Mouse (Mus musculus) naive thymus-derived CD4-positive, alpha-beta T cell, adult 2 months (primary cell): ENCODE data around the gene Cul7.

ENCODE experiments used
- DNase-seq: peaks from one replicate; pipeline ENCODE4 v3.0.0-alpha.2; 2011; ENCODE audit warnings: low read depth

Cul7 gene

GRCm38 (mm10) chr17:46704887-46705835 lies 55.0 kb downstream of the Cul7 start, which contains the start of gene Ppp2r5d:
TSS of gene Ppp2r5d (minus strand) at chr17:46705111.
- DNase-seq: peak; percentile 98

- no peak for DNase-seq
Observed at GRCm38 (mm10) chr17:46706375-46707089, 56.4 kb downstream of the Cul7 start.

- DNase-seq: peak; percentile 92
Observed at GRCm38 (mm10) chr17:46710959-46711597, 60.9 kb downstream of the Cul7 start, which contains the start of gene Pex6. TSS of gene Pex6 (plus strand) at chr17:46711463.

- no peak for DNase-seq
Observed at GRCm38 (mm10) chr17:46711612-46712271, 61.6 kb downstream of the Cul7 start.

DNA sequence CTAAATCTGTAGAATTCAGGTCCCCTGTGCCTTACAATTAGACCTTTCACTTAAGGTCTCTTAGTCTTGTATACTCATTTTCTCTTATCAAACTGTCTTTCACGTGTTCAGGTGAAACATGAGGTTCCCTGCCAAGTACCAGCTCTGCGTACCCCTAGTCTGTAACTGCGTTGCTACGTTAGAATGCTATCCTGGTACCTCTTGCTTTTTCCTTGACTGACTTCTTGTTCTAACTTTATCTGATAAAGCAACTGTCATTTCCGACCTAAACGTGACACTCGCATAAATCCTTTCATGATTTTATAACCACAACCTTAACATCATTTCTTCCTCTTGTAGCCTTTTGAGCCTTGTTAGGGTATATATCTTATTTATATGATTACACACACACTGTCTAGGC lies 62.3 kb downstream of the Cul7 start:
- peak; percentile 63 for DNase-seq

DNA sequence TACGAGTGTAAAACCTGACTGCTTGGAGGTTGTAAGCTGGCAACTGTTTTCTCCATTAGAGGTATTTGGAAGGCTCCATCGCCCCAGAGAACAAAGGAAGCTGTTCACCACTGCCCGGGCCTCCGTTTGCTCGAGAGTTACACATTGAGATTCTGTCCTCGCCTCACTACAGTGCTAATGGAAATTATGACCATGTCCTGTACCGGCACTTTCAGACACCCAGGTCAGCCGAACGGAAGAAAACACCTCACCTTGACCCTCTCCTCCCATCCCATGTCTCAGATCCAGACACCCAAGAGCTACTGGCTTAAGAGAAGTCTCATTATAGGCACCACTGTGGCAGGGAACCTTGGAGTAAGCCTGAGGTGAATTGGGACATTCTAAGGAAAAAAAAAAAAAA lies 63.7 kb downstream of the Cul7 start:
- no peak for DNase-seq
